Mouse (Mus musculus) embryonic stem cell, embryonic (primary cell): ENCODE results near the gene Ptprf.

ENCODE experiments used
- CTCF ChIA-PET, 4 experiments: fragments of 300-600 bp in 2 of 4; fragments of 350-600 bp in 2 of 4; sonication (Branson Sonifier 250); formaldehyde crosslinking; loops; one replicate each; lab custom pipeline; 2022; ENCODE audit warnings: inconsistent platforms in 2 of 4; lab: Charles Lee
- POLR2A ChIA-PET, 4 experiments: fragments of 300-600 bp in 2 of 4; fragments of 350-600 bp in 2 of 4; sonication (Branson Sonifier 250); formaldehyde crosslinking; loops; one replicate each; lab custom pipeline; 2022; ENCODE audit warnings: antibody characterized with exemption in 4 of 4, inconsistent platforms in 1 of 4; lab: Charles Lee

Gene Ptprf

GRCm38 (mm10) chr4:118291231-118291630 lies at the start of gene Ptprf:
Gene Ptprf (minus strand): TSS chr4:118291405.
- CTCF ChIA-PET, result interaction anchor here in 3 of 4 experiments (0.5 to 2.1 kb wide), 15 partner anchors 9 to 275 kb away, joined by 3 to 6 read pairs (median 3); no protein-coding TSS in a partner anchor
- POLR2A ChIA-PET, result interaction anchor here (0.6 to 2.5 kb wide), 18 partner anchors 9 to 364 kb away, joined by 3 to 20 read pairs (median 4); partner anchors contain the start of gene Kdm4a (in 4 of the 4)

- POLR2A ChIA-PET, result interaction anchor here in 2 of 4 experiments (0.6 to 1.0 kb wide), 2 partner anchors 50 to 157 kb away, joined by 3 read pairs; partner anchors contain the start of gene Kdm4a (in 1 of the 2)
- CTCF ChIA-PET, result interaction anchor here in 3 of 4 experiments (0.6 to 1.9 kb wide), 19 partner anchors 8 to 1223 kb away, joined by 3 to 7 read pairs (median 4); partner anchors contain the start of gene Ptprf (in 1 of the 3)
Measured at GRCm38 (mm10) chr4:118336658-118337057, 45.5 kb upstream of the Ptprf start.

GRCm38 (mm10) chr4:118335991-118336390 lies 44.8 kb upstream of the Ptprf start:
- CTCF ChIA-PET, result interaction anchor here in 3 of 4 experiments (0.6 to 1.9 kb wide), 16 partner anchors 7 to 1224 kb away, joined by 3 to 7 read pairs (median 4); partner anchors contain the start of gene Ptprf (in 1 of the 3)
- POLR2A ChIA-PET, result interaction anchor here in 2 of 4 experiments (0.6 to 1.0 kb wide), 2 partner anchors 49 to 156 kb away, joined by 3 read pairs; partner anchors contain the start of gene Kdm4a (in 1 of the 2)

GRCm38 (mm10) chr4:118331777-118332176 lies 40.6 kb upstream of the Ptprf start:
- POLR2A ChIA-PET, result interaction anchor here in 2 of 4 experiments (1.1 to 1.3 kb wide), 2 partner anchors 152 to 247 kb away, joined by 3 read pairs; partner anchors contain the start of gene Kdm4a (in 1 of the 2)
- CTCF ChIA-PET, result interaction anchor here (0.6 to 1.4 kb wide), 5 partner anchors 18 to 649 kb away, joined by 3 to 5 read pairs (median 4); no protein-coding TSS in a partner anchor

- POLR2A ChIA-PET, result interaction anchor here in 1 of 4 experiments (0.5 kb wide), 1 partner anchor 166 kb away, joined by 3 read pairs; no protein-coding TSS in a partner anchor
- CTCF ChIA-PET, result interaction anchor here in 1 of 4 experiments (0.6 kb wide), 1 partner anchor 173 kb away, joined by 3 read pairs; no protein-coding TSS in a partner anchor
Measured at GRCm38 (mm10) chr4:118326476-118326875, 35.3 kb upstream of the Ptprf start.

- CTCF ChIA-PET, result interaction anchor here in 1 of 4 experiments (1.5 kb wide), 1 partner anchor 259 kb away, joined by 3 read pairs; no protein-coding TSS in a partner anchor
- POLR2A ChIA-PET, result interaction anchor here in 1 of 4 experiments (1.7 kb wide), 1 partner anchor 16 kb away, joined by 7 read pairs; no protein-coding TSS in a partner anchor
Measured at GRCm38 (mm10) chr4:118320636-118321035, 29.4 kb upstream of the Ptprf start.

GRCm38 (mm10) chr4:118319706-118320344 lies 28.6 kb upstream of the Ptprf start:
- ChIA-PET POLR2A (interaction anchor here in 3 of 4 experiments (0.6 to 1.7 kb wide), 4 partner anchors 15 to 80 kb away, joined by 3 to 7 read pairs (median 3); no protein-coding TSS in a partner anchor), CTCF (interaction anchor here in 2 of 4 experiments (1.1 to 1.5 kb wide), 2 partner anchors 27 to 259 kb away, joined by 3 read pairs; no protein-coding TSS in a partner anchor)

GRCm38 (mm10) chr4:118316662-118317061 lies 25.5 kb upstream of the Ptprf start:
- ChIA-PET CTCF (no interaction called here), POLR2A (interaction anchor here in 1 of 4 experiments (1.4 kb wide), 1 partner anchor 28 kb away, joined by 3 read pairs; no protein-coding TSS in a partner anchor)

- ChIA-PET POLR2A (interaction anchor here in 1 of 4 experiments (0.8 kb wide), 1 partner anchor 14 kb away, joined by 3 read pairs; no protein-coding TSS in a partner anchor), CTCF (interaction anchor here in 1 of 4 experiments (0.6 kb wide), 1 partner anchor 73 kb away, joined by 4 read pairs; no protein-coding TSS in a partner anchor)
Measured at GRCm38 (mm10) chr4:118315286-118315685, 24.1 kb upstream of the Ptprf start.

- ChIA-PET CTCF (no interaction called here), POLR2A (no interaction called here)
Measured at GRCm38 (mm10) chr4:118310461-118310860, 19.3 kb upstream of the Ptprf start.

- POLR2A ChIA-PET, result no interaction called here
- CTCF ChIA-PET, result interaction anchor here in 2 of 4 experiments (0.6 kb wide), 2 partner anchors 16 to 395 kb away, joined by 3 read pairs; no protein-coding TSS in a partner anchor
Measured at GRCm38 (mm10) chr4:118307533-118308263, 16.5 kb upstream of the Ptprf start.

GRCm38 (mm10) chr4:118306113-118306696 lies 15.0 kb upstream of the Ptprf start:
- POLR2A ChIA-PET, result interaction anchor here in 1 of 4 experiments (1.1 kb wide), 1 partner anchor 127 kb away, joined by 3 read pairs; the partner anchor contains the start of gene Kdm4a
- CTCF ChIA-PET, result no interaction called here

GRCm38 (mm10) chr4:118304984-118305383 lies 13.8 kb upstream of the Ptprf start:
- ChIA-PET POLR2A (interaction anchor here in 3 of 4 experiments (0.7 to 1.9 kb wide), 9 partner anchors 10 to 377 kb away, joined by 3 to 9 read pairs (median 4); partner anchors contain the start of genes Kdm4a (in 1 of the 3) and St3gal3 (in 1 of the 3)), CTCF (interaction anchor here (0.6 to 1.4 kb wide), 6 partner anchors 12 to 632 kb away, joined by 3 to 6 read pairs (median 4); no protein-coding TSS in a partner anchor)

GRCm38 (mm10) chr4:118297844-118298243 lies 6.6 kb upstream of the Ptprf start:
- CTCF ChIA-PET, result interaction anchor here in 1 of 4 experiments (0.9 to 1.0 kb wide), 3 partner anchors 17 to 268 kb away, joined by 3 to 4 read pairs (median 3); no protein-coding TSS in a partner anchor
- POLR2A ChIA-PET, result interaction anchor here in 3 of 4 experiments (0.5 to 1.7 kb wide), 6 partner anchors 35 to 375 kb away, joined by 3 to 6 read pairs (median 4); partner anchors contain the start of gene Kdm4a (in 2 of the 3)

- CTCF ChIA-PET, result interaction anchor here in 3 of 4 experiments (0.6 to 1.6 kb wide), 7 partner anchors 45 to 513 kb away, joined by 3 to 6 read pairs (median 4); no protein-coding TSS in a partner anchor
Measured at GRCm38 (mm10) chr4:118295651-118296561, 4.7 kb upstream of the Ptprf start.

GRCm38 (mm10) chr4:118294811-118295210 lies 3.6 kb upstream of the Ptprf start:
- POLR2A ChIA-PET, result interaction anchor here in 3 of 4 experiments (0.6 to 1.5 kb wide), 6 partner anchors 10 to 451 kb away, joined by 3 to 6 read pairs (median 4); partner anchors contain the start of gene Kdm4a (in 2 of the 3)
- CTCF ChIA-PET, result interaction anchor here (0.6 to 1.6 kb wide), 7 partner anchors 68 to 274 kb away, joined by 3 to 6 read pairs (median 4); no protein-coding TSS in a partner anchor

More at GRCm38 (mm10) chr4:118295651-118296561, 4.7 kb upstream of the Ptprf start:
- POLR2A ChIA-PET, result interaction anchor here in 3 of 4 experiments (0.5 to 1.7 kb wide), 12 partner anchors 8 to 1091 kb away, joined by 3 to 8 read pairs (median 4); partner anchors contain the start of gene Kdm4a (in 2 of the 3)
